Mouse (Mus musculus) spleen, adult 18-20 months (tissue): ENCODE data around the gene Rnf168.

Source experiments
- DNase-seq, 2 experiments: peaks; one replicate each; pipeline ENCODE4 v3.0.0; 2022; ENCODE audit warnings: mixed read lengths in 2 of 2

Gene Rnf168

GRCm38 (mm10) chr16:32316601-32317000 is 39.3 kb downstream of the Rnf168 start:
- no peak for DNase-seq

DNA sequence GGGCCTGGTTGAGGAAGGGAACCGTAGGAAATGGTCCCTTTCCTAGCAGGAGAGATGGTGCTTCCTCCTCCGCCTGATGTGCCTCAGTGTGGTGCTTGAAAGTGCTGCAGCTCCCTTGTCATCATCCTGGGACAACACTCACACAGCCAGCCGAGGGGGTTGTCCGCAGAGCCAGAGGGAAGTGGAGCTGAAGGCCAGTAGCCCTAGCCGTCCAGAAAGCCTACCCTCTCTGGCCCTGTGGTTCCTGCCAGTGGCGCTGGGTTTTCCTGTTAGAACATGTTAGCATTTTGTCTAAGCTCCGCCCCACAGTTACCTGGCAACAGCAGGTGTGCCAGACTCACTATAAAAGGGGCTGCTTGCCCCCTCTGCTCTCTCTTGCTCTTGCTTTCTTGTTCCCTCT is 46.7 kb downstream of the Rnf168 start:
- DNase-seq: no peak

GRCm38 (mm10) chr16:32330876-32331670 is 53.8 kb downstream of the Rnf168 start:
- DNase-seq: no peak

- DNase-seq: peak; percentile 97 to 99
Measured at GRCm38 (mm10) chr16:32332040-32332555, 54.8 kb downstream of the Rnf168 start, which contains the start of gene Ubxn7. Gene Ubxn7 (plus strand): TSS chr16:32332257.

- peak; percentile 39 to 51 for DNase-seq
Measured at GRCm38 (mm10) chr16:32332556-32333511, 55.6 kb downstream of the Rnf168 start.

GRCm38 (mm10) chr16:32335146-32335545 is 57.9 kb downstream of the Rnf168 start:
- no peak for DNase-seq

DNA sequence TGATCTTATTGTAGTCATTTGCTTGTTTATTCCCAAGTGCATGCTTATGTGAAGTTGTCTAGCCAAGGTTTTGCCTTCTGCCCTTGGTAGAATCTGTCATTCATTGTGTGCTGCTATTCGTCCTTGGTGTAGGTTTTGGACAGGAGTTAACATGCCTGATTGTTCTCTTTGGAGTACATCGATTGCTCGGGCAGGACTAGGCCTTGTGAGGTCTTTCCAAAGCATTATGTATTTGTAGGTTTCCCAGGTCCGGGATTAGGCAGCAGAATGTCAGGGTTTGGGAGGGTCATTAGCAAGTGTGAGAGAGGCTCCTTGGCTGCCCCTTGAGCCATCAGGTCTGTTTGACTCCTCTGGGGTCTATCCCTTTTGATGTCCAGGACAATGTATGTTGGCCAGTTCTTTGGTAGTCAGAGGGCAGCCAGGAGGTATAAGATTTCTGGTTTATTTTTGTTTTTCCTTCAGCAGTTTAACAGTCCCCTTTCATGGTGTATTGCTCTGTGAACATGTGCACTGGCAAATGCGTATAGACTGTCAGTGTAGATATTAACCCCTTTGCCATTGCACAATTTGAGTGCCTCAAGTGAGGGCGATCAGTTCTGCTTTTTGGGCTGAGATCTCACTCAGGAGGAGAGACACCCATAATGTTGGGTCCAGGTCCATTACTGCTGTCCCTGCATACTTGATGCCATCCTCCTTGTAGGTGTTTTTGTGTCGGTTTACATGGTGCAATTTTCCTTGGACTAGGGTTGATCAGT is 58.9 kb downstream of the Rnf168 start:
- DNase-seq: no peak

DNA sequence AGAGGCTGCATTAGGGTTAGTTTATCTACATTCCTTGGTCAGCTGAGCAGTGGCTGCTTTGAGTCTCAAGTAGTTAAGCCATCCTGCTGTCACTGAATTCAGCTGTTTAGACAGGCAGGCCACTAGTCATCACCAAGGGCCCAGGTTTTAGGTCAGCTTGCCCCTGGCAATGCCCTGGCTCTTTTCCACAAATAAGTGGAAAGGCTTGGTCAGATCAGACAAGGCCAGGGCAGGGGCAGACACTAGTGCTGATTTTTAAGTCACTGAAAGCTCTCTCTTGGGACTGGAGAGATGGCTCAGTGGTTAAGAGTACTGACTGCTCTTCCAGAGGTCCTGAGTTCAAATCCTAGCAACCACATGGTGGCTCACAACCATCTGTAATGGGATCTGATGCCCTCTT is 59.7 kb downstream of the Rnf168 start:
- DNase-seq: no peak

DNA sequence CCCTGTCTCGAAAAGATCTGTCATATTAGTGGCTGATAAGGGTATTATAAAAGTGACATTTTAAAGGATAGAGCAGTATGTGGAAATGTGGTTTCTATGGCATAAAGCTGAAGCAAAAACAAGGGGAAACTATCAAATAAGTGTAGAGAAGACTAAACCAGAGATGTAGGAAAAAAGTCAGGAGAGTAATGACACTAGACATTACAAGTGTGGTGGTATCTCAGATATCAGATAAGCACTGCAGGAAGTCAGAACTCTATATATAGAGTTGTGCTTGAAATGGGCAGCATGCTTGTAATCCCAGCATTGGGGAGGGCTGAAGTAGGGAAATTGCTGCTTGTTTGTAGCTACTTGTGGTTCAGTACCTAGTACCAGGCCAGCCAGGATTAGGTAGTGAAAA is 63.2 kb downstream of the Rnf168 start:
- DNase-seq: no peak

DNA sequence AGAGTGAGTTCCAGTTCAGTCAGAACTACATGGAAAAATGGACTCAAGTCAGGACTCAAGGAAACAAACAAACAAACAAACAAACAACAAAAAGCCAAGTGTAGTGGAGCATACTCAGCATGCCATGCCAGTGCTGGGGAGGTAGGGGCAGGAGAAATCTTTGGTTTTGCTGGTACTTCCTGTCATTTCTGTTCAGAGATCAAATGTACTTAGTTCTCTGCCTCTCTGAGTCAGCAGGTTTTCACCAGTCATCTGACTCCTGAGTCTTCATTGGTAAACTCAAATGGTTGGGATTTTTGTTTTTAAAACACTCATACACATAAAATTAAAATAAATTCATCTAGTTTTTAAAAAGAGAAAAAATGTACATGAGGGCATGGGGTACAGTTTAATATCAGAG is 68.3 kb downstream of the Rnf168 start:
- DNase-seq: no peak

DNA sequence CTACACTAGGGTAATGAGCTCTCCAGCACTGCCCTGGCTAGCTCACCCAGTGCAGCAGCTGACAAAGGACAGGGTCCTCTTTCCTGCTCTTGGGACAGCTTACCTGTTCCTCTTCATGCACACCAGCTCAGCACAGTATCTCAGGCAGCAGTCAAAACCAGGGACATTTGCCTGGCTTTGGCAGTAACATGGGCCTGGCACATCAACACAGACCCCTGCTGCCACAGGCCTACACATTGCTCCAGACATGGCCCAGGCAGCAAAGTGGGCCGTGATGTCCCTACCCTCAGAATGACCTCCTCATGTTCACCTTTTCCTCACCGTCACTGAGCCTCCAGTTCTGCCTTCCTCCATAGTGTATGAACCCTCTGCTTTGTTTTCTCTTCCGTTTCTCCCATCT is 73.5 kb downstream of the Rnf168 start:
- no peak for DNase-seq
